Mouse (Mus musculus) thymus, adult 18-20 months (tissue): ENCODE data around the gene Pik3r2.
A peak's percentile ranks its signal among the peaks of the same experiment; 100 is the strongest.
"Not testable (repeated sequence)": the region's sequence is repeated elsewhere in the genome, so short reads cannot be mapped to it uniquely, and the experiment has no call there.

Experiments used
- DNase-seq, 2 experiments: peaks; one replicate each; pipeline ENCODE4 v3.0.0; 2022; ENCODE audit warnings: mixed read lengths in 2 of 2

The Pik3r2 gene

DNA sequence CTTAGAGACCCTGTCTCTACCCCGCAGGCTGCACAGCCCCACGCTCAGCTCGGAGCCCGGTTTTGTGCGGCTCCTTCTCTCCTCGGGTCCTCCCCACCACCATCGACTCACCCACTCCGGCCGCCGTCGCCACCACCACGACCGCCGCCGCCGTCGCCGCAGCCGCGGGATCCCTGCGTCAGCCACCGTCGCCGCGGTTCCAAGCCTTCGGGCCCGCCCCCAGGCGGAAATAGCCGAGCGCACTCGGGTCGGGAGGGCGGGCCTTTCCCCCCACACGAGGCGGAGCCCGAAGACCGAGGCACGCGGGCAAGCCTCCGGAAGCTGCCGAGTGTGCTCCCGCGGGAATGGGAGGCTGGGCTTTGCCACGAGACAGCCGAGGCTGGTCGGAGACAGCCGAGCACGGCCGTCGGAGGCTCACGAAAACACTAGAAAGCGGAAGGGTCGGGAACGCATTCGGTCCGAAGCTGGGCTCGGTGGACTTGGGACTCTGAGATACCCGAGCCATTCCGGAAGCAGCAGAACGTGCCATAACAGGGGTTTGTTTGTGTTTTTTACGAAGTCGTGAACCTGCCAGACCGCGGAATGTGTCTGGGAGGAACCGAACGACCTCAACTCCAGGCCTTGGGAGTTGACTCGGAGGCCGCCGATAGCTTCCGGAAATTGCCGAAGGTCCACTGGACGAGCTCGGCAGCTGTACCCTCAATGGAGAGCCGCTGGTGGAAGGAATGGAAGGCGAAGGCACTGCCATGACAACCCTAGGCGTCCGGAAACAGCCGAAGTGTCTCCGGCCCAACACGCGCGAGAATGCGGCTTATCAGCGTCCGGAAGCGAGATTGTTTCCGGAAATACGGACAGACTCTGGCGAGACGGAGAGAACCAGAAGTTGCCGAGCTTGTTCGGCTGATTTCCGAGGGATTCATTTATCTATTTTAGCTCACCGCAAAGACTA is at the start of gene Pik3r2:
TSS of gene Pik3r2 (minus strand) at position 218 of the 949 bp plus-strand sequence.
- peak; percentile 93 for DNase-seq

DNA sequence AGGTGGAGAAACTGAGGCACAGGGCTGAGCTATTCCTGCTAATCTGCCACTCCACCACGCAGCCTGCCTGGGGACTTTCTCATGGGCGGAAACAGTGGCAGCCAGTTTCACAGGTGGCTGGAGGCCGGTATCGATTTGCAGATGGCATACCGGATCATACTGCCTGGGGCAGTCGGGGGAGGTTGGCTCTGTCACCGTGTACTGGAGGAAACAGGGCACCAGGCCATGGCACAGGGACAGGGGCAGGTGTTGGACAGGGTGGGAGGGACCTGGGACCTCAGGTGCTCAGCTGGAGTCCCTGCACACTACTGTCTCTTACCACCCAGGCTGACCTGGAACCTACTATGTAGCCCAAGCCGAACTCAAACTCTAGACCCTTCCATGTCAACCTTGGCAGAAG is 49.3 kb upstream of the Pik3r2 start:
- DNase-seq, result no peak

DNA sequence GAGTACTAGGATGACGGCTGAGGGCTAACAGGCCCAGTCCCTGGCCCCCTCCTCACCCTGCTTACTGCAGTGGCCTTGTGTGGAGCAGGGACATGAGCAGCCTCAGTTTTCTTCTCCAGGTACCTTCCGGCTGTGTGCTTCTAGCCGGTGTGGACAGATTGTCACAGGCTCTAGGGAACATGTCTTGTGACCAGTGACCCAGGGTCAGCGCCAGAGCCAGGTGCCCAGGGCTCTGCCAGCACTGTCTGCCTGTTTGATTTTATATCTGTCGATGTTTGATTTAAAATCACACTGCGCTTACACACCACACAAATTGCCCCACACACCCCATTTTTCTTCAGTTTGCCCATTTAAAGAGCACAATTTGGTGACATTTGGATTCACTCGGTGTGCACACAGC is 47.3 kb upstream of the Pik3r2 start:
- no peak for DNase-seq

DNA sequence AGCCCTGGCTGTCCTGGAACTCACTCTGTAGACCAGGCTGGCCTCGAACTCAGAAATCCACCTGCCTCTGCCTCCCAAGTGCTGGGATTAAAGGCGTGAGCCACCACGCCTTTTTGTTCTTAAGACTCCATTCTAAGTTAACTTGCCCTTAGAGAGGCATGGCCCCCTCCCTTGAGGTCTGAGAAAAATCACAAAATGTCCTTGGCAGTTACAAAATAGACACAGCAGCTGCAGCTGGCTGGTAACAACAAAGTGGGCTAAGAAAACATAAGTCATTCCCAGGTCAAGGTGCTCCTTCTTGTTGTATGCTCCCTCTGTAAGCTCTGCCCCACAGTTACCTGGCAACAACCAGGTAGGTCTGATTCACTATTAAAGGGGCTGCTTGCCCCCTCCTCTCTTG is 46.1 kb upstream of the Pik3r2 start:
- DNase-seq, result not testable (repeated sequence)

DNA sequence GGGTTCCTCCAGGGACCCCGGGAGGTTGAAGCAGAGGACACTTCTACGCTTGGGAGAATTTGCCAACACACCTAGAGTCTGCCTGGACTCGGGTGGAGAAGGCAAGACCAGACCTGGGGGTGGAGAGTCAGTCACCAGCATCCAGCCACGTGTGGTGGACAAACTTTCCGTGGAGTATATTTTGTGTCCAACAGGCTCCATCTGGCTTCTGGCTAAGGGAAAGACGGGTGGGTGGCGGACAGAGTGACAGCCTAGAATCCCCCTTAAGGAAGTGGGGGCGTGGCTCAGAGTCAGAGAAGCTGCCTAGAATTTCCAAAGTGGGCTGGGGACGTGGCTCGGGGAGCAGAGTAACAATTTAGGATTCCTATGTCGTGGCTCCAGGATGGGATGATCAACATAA is 45.5 kb upstream of the Pik3r2 start:
- DNase-seq, result no peak

DNA sequence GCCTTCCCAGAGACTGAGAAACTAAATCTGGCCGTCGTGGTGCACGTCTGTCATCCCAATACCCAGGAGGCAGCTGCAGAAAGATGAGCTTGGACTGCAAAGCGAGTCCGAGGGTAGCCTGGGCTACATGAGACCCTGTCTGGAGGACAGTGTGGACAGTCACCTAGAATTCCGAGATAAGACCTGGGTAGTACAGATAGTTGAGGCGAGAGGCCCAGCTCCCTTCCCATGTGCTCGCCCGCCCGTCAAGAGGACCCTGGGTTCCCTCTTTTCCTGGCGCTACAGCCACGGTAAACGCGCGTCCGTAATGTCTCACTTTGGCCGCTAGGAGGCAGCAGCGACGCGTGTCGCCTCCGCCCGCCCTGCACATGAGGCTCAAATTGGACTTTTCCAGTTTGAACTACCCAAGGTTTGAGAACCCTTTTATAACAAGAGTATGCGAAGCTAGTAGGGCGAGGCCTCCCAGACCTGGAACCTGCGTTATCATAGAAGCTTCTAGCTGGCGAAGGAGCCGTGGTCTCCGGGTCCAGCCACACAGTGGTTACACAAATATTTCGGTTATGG is 45.0 kb upstream of the Pik3r2 start:
- peak in 1 of 2 experiments; percentile 42 for DNase-seq

DNA sequence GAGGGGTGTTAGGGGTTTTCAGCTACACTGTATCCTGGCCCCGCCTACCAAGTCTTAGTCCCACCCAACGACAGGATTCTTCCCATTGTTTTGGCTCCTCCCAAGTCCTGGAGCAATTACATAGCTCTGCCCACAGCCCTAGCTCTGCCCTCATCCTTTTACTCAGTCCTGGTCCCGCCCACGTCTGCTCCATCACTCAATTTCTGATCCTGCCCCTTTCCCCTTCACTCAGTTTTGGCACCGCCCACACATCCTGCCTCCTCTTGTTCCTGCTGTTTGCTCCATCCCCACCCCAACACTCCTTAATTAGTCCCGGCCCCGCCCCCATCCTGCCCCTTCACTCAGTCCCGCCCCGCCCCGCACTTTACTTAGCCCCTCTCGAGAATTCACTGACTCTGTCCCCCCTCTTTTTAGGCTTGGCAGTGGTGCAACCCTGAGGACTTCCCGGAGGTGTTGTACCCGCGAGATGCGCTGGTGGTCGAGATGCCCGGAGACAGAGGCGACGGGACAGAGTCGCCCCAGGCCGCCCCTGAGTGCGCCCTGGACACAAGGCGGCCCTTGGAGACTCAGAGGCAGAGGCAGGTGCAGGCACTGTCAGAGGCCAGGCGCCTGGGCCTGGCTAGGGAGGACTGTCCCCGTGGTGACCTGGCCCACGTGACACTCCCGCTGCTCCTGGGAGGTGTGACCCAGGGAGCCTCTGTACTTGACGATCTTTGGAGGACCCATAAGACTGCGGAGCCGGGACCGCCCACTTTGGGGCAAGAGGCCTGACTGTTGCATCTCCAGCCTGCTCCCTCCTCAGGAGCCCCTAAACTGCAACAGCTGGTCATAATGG is 43.8 kb upstream of the Pik3r2 start:
- DNase-seq, result no peak

DNA sequence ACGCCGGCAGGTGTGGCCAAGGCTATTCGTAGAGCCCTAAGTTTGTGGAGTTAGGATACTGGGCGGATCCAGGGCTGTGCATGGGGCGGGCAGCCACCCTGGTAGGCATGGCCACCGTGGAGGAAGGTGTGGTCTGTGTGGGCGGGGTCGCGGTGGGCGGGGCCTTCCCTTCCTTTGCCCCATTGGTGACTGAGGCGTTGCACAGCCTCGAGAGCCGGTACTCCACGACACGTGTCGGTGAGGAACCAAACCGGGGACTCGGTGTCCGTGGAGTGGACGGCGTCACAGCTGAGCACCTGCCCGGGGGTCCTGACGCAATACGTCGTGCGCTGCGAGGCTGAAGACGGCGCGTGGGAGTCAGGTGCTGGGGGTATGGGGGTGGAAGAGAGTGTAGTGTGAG is 40.2 kb upstream of the Pik3r2 start:
- no peak for DNase-seq

DNA sequence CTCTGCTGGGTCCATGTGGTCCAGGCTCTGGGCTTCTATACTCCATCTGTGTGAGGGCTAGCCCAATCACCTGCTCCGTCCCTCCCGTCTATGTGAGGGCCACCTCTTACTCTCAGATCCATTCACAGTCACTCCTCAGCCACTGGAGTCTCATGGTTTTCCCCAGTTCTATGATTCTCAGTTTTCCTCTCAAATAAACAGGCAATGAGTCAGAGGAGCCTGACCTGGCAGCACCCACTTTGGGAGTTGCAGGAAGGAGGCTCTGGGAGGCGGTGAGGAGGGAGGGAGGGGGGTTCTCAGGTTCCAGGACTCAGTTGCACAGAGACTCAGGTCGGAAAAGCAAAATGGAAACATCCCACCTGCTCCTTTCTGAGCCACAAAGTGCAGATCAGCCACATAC is 36.4 kb upstream of the Pik3r2 start:
- no peak for DNase-seq

DNA sequence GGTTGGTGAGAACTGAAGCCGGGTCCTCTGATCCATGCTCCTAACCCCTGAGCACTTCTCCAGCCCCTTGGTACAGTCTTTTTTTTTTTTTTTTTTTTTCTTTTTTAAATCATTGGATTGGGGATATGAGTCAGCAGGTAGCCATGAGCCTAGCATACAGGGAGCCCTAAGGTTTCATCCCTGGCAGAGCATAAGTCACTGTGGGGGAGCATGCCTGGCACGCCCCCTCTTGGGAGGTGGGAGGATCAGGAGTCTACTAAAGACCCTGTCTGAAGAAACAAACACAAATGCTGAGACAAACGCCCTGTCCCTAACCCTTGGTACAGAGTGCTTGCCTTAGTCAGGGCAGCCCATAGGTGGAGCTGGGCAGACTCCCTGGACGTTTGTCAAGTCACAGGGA is 35.5 kb upstream of the Pik3r2 start:
- DNase-seq, result no peak

DNA sequence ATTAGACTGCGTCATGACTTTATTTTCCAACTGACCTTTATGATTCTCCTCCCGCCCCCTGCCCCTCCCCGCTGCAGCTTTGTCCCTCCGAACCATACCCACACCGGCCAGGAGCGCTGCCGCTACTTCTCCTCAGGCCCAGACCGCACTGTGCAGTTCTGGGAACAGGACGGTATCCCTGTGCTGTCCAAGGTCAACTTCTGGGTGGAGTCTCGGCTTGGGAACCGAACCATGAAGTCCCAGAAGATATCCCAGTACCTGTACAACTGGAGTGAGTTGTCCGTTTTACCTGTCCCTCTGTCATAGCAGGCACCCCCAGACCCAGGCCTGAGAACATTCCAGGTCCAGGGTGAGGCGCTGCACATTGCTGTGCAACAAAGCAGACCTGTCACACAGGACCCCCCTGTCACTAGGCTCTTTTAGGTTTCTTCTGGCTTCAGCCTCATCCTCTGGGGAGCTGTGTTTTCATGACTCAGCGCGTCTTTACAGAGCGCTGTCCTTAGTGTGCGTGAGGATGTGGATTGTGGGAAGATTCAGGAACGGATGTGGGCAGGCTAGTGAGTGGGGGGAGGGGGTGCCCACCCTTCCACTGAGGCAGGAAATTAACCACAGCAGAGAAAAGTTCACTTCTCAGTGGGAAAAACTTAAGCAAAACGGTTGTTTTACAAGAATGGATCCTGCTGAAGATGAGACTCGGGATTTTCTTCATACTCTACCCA is 34.6 kb upstream of the Pik3r2 start:
- DNase-seq, result peak; percentile 66 to 80

DNA sequence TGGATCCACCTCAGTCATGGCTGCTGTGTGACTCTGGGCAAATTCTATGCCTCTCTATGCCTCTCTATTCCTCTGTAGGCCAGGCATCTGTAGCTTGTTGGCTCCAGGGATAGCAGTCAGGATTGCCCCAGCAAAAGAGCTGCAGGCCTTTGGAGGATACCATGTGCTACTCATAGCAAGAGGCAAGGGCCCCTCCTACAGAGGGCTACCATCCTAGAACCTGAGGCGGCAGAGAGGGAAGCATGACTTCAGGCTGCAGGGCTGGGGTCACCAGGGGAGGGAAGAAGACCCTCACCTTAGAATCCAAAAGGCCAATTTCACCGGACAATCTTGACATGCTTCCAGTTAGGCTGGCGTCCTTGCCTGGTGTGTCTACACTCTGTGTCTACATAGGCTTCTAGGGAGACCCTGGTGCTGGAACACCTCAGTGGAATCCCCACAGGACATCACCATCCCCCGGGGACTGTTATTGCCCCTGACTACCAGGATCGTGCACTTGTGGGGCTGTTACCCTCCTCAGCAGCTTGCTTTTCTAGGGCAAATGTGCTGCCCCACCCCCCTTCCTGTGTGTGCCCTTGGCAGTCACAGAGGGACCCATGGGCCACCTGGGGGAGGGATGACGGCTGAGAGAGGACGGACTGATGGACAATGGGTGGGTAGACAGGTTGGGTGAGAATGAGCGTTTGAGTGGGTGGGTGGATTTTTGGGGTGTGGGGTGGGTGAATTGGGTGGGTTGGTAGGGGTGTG is 32.6 kb upstream of the Pik3r2 start:
- peak; percentile 69 to 80 for DNase-seq

DNA sequence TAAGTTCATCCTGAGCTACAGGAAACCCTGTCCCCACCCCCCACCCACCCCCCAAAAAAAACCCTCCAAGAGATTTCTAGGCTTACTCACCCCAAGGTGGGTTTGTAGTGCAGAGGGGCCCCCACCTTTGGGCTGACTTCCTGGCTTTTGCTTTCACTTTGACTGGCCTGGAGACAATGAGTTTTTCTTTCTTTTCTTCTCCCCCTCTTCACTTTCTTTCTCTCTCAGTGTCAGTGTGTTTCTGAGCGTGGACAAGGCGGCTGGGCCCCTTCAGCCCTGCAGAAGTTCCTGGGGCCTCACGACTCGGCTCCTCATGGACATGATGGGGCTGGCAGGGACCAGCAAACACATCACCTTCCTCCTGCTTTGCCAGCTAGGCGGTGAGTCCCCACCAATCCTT is 31.7 kb upstream of the Pik3r2 start, which contains the start of gene Il12rb1:
TSS of gene Il12rb1 (plus strand) at position 211 of the 400 bp plus-strand sequence.
- DNase-seq, result no peak

DNA sequence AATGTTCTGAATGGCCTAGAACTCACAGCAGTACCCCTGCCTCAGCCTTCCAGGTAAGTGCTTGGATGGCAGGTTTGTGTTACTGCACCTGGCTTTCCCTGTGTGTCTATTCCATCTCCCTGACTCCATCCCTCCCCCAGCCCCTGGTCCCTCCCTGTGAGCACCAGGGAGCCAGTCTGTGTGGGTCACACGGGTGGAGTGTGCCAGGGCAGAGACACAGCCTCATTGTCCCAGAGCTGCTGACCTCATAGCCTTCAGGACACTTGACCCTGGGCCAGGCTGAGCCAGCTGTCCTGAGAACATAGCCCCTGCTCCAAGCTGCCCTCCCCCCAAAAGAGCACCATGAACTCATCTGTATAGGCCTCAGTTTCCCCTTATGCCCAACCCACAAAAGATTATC is 30.8 kb upstream of the Pik3r2 start:
- DNase-seq, result no peak

DNA sequence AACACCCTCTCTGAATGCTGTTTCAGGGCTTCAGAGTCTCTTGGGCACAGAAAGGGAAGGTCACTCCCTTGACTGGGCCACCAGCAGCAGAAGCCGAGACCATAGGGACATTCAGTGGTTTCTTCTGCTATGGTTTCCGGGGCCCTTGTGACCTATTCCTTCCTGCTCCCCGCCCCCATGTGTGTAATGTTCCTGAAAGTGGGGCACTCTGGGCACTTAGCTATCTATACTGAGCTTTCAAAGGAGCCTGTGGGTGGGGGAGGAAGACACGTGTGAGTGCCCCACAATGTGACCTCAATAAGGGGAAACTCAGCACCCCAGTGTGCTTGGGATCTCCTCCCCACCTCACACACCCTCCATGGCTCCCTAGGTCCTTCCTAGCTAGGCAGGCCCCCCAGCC is 30.0 kb upstream of the Pik3r2 start:
- DNase-seq, result peak; percentile 73 to 87

DNA sequence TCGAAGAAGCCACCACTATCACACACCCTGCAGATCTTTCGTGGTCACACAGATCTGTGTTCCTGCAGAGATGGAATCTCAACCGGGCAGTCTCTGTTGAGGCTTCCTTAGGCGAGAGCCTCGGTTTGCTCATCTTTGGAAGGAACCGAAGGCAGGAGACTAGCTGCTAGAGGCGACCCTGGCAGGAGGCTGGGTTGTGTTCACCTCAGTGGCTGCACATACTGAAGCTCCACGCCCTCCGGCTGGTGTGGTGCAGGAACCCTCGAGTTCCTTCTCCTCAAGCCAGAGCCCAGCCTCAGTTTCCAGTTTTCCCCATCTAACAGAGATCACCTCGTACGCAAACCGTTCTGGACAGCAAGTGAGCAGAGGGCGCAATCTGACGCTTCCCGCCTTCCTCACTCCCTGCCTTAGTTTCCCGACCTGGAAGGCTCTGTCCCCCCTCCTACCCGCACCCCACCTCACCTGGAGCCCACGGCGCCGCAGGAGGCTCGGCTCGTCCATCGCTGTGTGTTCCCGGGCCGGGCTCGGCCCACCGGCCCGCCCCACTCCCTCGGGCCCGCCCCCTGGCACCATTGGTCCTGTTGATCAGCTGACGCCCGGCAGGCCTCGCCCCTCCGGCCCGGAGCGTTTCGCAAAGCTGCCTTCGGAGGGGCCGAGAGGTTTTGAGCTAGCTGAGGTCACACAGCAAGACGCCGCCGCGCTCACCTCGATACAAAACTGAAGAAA is 28.1 kb upstream of the Pik3r2 start, which contains the start of gene Mast3:
TSS of gene Mast3 (minus strand) at position 574 of the 726 bp plus-strand sequence.
- peak; percentile 79 to 81 for DNase-seq

DNA sequence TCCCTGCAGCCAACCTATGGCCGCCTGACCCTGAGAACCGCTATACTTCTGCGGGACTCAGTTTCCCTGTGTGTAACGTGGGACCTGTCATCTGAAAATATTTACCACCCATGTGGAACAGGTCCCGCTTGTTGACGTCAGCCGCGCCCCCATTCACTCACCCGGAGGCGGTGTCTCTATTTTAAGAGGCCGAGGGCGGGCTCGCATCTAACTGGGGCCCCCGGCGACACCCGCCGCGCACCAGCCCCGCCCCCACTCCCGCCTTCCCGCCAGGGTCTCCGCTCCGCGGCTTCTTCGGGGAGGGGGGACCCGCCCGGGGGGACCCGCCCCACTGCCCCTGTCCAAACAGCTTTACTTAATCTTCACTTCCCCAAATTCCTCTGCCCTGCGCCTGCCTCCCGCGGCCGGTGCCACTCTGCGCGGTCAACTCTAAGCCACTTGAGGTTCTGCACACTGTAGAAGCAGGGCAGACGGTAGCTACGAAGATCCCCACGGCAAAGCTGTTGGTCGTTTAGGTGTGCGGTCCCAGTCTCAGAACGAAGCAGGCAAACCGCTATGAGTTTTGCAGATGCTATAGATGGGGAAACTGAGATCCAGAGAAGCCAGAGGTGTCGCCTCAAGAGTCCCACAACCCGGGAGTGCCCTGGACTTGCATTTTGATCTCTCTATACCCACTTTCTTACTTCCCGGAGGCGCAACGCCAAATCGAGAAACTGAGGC is 27.4 kb upstream of the Pik3r2 start:
- DNase-seq, result peak; percentile 82 to 84

DNA sequence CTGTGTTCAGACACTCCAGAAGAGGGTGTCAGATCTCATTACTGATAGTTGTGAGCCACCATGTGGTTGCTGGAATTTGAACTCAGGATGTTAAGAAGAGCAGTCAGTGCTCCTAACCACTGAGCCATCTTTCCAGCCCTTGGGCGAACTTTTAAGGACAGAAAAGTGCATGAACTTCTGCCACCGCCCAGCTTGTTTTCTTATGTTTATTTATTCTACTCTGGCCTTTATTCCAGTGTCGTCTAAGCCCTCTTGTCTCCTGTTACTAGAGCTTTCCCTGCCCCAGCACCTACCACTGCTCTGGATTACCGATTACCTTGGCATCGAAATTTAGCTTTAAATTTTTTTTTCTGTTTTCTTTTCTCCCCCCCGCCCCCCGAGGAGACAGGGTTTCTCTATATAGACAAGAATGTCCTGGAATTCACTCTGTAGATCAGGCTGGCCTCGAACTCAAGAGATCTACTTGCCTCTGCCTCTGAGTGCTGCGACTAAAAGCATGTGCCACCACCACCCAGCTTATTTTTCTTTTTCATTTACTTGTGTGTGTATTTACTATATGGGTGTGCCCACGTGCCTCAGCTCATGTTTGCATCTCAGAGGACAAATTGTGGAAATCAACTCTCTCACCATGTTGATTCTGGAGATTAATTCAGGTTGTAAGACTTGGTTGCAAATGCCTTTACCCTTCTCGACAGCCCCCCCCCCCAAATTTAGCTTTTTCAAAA is 26.4 kb upstream of the Pik3r2 start:
- no peak for DNase-seq

DNA sequence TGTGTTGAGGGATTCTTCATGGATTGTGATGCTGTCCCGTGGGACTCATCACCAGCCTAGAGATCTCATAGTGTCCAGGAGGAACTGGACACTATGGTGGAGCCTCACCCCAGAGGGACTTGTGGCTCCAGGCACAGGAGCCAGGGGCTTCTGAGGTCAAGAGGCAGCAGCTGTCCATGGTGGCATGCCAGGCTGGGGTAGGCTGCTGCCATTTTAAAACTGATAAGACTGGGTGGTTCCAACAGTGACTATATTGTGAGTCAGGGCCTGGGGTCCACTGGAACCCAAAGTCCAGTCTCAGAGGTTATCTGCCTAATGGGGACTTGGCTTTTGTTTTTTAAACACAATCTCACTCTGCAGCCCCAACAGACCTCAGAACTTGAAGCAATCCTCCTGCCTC is 25.3 kb upstream of the Pik3r2 start:
- no peak for DNase-seq

DNA sequence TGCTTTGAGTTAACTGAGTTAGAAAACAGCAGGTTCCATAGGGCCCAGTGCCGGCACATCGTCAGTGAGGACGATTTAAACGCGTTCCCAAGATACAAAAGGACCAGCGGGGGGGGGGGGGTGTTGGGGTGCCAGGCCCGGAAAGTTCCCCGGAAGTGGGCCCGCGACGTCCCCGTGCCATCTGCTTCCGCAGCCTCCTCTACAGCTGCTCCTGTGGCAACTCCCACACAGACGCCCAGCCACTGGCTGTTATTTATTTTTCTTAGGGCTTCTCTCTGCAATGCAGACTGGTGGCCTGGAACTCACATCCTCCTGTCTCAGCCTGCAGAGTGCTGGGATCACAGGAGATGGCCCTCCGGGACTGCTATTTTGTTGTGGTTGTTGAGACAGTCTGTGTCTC is 24.6 kb upstream of the Pik3r2 start:
- DNase-seq, result peak in 1 of 2 experiments; percentile 68
